Mouse (Mus musculus) liver, adult 2 months (tissue): Measurements from ENCODE around the gene Sumf1.

Experiments
- CTCF ChIP-seq: fragments of 200-500 bp; IDR thresholded peaks from 2 replicates; pipeline ENCODE4 v1.5.1; 2011; ENCODE audit warnings: low read depth, low read length, control low read depth
- POLR2A ChIP-seq: fragments of 200-500 bp; IDR thresholded peaks from 2 replicates; pipeline ENCODE4 v1.6.1; 2011; ENCODE audit warnings: low read length, control low read depth; ENCODE audit not compliant: insufficient read depth; ENCODE audit errors: extremely low read depth

GRCm38 (mm10) chr6:108167946-108168680 lies 17.3 kb downstream of the Sumf1 start:
- TF ChIP-seq CTCF (no peak), POLR2A (no peak)
